Mouse (Mus musculus) right cerebral cortex, postnatal 36 days (tissue): Measurements from ENCODE around the gene Dab1.

ENCODE experiments used
- DNase-seq, 2 experiments: peaks; one replicate each; pipeline ENCODE4 v3.0.0; 2022; ENCODE audit warnings: low spot score in 2 of 2, mixed read lengths in 1 of 2

Dab1 gene

GRCm38 (mm10) chr4:103822669-103823068 is 203.5 kb downstream of the Dab1 start:
- DNase-seq, result no peak

- DNase-seq, result no peak
Observed at GRCm38 (mm10) chr4:103838377-103838776, 219.2 kb downstream of the Dab1 start.

DNA sequence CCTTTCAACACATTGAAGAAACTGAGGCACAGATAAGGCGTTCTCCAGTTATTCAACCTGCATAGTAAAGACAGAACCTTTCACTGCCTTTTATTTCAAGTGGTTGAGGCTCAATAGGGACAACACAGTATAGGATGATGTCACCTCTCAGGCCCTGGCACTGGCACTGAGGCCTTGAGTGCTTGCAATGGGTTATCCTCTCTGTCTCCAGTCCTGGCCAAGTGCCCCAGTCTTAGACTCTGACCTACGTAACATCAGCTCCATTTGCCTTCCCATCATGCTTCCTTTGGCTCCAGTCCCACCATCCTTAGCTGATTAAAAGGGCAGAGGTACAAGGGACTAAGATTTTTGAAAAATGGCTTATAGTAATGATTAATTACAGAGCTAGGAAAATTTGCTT is 220.4 kb downstream of the Dab1 start:
- DNase-seq, result no peak

DNA sequence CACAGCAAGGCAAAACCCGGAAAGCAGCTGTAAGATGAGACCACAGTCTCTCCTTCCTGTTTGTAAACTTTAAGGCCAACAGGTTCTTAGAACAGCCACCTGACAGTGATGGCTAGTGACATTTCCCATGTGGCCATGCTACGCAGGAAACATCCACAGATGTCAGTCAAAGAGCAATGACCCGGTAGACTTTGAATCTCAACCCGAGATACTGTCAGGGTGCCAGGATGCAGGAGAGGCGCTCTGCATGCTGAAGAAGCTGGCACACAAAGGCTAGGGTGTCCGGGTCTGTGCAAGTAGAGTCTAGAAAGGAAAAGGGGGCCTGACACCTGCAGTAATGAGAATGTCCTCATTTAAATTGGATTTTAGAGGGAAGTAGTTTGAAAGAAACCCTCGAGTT is 222.0 kb downstream of the Dab1 start:
- DNase-seq, result no peak

DNA sequence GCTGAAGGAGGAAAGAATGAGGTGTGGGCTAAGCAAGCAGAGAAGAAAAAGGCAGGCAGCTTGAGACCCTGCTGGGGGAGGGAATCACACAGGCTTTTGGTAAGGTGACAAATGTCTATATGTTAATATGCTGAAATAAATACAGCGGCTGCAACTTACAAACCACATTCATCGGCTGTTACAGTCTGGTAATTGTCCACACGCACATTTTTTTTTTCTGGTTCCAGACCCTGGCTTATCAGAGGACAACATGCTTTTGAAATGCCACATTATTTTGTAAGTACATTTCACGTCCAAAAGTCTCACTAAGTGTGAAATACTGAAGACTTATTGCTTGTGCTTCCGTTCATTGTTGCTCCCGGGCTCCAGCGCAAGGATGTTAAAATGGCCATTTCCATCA is 225.5 kb downstream of the Dab1 start:
- no peak for DNase-seq

GRCm38 (mm10) chr4:103857173-103857572 is 238.0 kb downstream of the Dab1 start:
- no peak for DNase-seq

GRCm38 (mm10) chr4:103875564-103875963 is 256.4 kb downstream of the Dab1 start:
- no peak for DNase-seq

- no peak for DNase-seq
Observed at GRCm38 (mm10) chr4:103878841-103879240, 259.7 kb downstream of the Dab1 start.

DNA sequence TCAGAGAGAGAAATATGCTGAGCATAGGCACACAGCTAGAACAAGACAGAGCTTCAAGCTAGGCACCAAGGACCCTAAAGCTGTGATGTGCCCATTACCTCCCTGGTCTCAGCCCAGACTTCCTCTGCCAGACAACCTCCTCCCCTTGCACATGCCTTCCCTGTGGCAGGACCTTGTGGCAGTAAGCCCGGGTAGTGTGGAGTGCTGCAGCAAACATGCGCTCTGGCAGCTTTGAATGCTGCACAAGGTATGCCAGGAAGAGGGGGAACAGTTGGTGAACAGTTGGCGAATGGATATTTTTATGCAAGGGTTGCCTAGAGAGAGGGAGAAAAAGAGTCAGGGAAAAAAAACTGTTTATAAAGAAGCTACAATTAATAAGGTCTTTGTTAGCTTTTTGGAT is 262.5 kb downstream of the Dab1 start:
- DNase-seq, result peak; percentile 52 to 59

DNA sequence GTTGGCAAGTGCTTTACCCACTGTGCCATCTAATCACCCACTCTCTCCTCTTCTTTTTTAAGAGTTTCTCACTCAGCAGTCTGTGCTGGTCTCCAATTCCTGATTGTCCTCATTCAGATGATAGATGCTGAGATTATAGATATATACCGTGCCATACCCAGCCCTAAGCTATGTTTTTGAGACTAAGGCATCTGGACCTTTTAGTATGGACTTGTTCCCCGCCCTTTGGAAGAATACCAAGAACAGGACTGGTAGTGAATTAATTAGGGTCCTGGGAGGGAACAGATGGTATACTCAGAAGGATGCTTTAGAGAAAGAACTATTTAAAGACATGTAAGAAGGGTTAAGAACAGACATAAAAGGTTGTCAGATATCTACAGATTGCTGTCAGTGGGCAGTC is 268.9 kb downstream of the Dab1 start:
- no peak for DNase-seq

GRCm38 (mm10) chr4:103889110-103889509 is 270.0 kb downstream of the Dab1 start:
- DNase-seq, result no peak

- DNase-seq, result peak in 1 of 2 experiments; percentile 25
Observed at GRCm38 (mm10) chr4:103896806-103897205, 277.6 kb downstream of the Dab1 start.

GRCm38 (mm10) chr4:103897702-103898101 is 278.5 kb downstream of the Dab1 start:
- DNase-seq, result no peak

DNA sequence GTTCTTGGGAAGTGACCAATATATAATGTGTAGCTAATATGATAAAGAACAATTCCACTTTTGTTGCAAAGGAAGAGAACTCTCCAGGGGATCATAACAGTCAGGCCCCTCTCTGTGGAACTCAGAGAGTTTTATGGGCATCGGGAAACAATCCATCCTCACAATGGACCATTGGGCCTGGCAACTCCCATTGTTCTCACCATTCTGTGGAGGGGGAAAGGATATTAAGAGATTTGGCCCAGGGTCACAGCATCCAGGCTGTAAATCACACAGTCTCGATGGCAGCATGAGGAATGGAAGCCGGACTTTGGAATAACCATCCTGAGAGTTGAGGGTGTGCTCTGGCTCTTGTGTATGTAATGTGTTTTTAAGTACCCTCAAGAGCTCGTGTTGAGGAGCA is 292.3 kb downstream of the Dab1 start:
- DNase-seq, result no peak

- no peak for DNase-seq
Observed at GRCm38 (mm10) chr4:103912071-103912470, 292.9 kb downstream of the Dab1 start.

DNA sequence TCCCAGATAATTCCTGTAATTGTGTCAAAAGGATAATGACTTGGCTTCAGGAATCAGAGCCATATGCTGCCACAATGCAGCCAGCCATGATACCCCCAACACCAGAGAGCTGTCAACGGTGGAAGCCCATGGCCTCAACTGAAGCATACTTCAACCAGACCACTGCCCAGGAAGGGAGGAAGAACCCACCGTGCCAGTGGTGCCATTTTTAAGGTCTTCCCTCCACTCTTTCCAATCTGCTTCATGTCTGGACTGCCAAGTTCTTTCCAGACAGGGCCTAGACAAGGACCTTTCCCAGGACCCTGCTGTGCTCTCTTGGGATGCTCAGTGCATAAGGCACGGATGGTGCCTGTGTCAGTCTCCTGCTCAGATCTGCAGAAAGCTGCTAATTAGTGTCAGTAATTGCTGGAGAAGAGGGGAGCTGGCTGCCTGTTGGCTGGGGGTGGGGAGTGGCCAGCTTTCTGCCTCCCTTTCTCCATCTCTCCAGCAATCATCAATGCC is 303.3 kb downstream of the Dab1 start:
- DNase-seq, result no peak

- DNase-seq, result no peak
Observed at GRCm38 (mm10) chr4:103926682-103927081, 307.5 kb downstream of the Dab1 start.

DNA sequence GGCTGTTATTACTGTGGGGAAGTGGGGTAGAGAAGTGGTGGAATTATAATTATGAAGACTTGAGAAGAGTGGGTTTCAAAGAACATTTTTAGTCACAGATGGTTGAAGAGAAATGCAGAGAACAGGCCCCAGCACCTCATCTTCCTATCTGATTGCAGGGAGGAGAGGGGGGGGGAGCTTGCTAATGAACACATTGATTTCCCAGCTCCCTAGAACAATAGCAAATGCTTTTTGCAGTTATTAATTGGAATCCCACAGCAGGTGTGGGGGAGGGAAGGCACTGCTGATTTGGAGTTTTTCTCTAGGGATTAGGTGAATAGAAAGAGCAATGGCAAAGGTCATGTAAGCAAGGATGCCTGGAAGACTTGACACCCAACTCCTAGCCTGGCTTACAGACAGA is 310.5 kb downstream of the Dab1 start:
- DNase-seq, result no peak

GRCm38 (mm10) chr4:103934364-103934763 is 315.2 kb downstream of the Dab1 start:
- DNase-seq, result no peak

GRCm38 (mm10) chr4:103948255-103948654 is 329.1 kb downstream of the Dab1 start:
- DNase-seq, result no peak

DNA sequence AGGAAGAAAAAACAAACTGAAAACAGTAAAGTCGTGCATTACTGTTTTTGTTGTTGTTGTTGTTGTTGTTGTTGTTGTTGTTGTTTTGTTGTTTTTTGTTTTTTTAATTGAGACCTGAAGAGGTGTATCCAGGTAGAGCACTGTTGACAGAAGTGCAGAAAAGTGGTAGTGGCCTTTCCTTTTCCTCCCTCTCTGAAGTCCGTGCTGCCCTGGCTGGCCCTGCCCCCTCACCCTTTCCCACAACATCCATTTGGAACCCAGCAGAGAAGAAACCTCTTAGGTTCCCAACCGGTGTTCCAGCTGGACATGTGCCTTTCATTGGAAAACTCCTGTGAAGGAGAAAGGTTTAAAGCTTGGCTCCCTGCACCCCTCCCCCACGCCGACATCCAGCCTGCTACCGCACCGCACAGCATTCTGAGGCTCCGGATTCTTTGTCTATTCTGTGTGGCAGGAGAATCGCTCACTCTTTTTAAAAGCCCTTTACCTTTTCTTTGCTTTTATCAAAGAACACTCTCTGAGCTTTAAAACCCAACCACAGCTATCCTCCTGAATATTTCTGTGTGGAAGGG is 334.6 kb downstream of the Dab1 start:
- DNase-seq, result no peak

DNA sequence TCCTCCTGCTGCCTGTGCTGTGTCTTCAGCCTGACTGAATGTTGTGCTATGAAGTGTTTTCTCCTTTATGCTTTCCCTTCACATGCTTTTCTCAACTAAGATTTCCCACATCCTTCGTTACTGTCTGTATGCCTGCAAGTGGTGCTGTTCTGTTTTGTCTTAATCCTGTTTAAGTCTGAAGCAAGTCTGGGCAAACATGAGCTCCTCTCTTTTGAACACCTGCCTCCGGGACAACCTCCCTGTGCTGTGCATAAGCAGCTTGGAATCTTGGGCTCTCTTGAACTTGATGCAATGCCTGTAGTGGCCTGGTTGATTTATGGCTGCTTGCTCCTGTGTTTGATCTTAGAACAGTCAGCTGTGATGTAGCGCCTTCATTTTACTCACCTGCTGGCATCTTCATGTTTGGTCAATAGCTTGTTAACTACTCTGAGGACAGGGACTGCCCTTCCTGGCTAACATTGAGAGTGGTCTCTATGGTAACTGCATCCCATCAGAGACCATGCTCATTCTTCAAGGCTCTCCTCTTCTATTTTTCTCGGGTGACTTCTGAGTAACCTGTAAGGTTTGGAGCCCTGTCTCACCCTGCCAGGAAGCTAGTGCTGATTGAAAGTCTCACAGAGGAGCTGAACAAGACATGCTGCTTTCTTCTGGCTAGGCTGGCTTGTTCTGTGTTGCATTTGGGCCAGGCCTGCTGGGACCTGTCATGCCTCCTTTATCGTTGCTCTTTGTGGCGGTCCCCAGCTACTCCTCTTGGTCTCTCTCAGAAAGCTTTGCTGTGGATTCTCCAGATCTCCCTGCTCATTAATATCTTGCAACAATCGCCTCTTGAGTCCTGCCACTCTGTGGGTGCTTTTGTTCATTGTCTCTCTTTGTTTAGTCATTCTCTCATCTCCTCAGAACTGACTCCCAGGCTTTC is 342.2 kb downstream of the Dab1 start:
- DNase-seq, result no peak

DNA sequence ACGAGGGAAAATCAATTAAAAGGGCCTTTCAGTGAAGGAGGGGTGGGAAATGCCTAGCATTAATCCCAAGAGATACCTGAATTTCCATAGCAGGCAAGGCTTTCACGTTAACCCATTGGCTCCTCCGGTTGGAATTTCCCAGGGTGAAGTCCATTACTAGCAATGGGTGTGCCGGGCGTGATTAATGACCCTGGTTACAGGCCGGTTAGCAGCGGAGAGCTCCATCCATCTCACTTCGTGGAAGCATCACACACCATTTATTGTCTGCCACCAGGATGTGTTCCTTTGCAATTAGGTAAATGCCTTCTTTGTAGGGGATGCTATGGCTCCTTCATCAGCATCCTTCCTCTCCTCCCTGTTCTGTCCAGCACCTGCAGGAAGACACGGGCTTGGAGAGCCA is 350.7 kb downstream of the Dab1 start:
- no peak for DNase-seq
